In genomic region chr8:117929606-117930005, GRCm38 (mm10) we compare ENCODE assay signal across 31 mouse cellular contexts.
DNase-seq lines count a peak whose midpoint lies in the region; ATAC-seq lines count a peak whose summit lies in the region.
"Had no signal": no experiment of that assay in that cellular context is flagged by ENCODE, and none has a peak within 500 bp of the region (broad histone marks: within the 10 kb centered on the region; RNA-seq: fewer than 3 reads in every experiment).

No protein-coding gene starts in this region.

- no peaks in the 10 kb centered on the region for H3K27me3 ChIP-seq in embryonic facial prominence, embryonic 14.5 days (replicated peaks; ENCODE audit: control insufficient read depth, insufficient read depth, low read length)
- H3K27me3 ChIP-seq in embryonic facial prominence, embryonic 10.5 days (replicated peaks; ENCODE audit: low read depth, poor library complexity, severe bottlenecking): 0 out of 2 replicates have a peak, but pooled peaks cover 6% of the 10 kb centered on the region
- no peaks in the 10 kb centered on the region for H3K27me3 ChIP-seq in neural tube, embryonic 11.5 days (ENCODE audit: control insufficient read depth, insufficient read depth, low read length)
- H3K27me3 ChIP-seq: liver, embryonic 12.5 days; megakaryocyte, embryonic 14.5 days had no signal

- H3K4me2 ChIP-seq in embryonic facial prominence, embryonic 14.5 days (ENCODE audit: low read depth, low read length): no peak overlapping the region
- H3K4me2 ChIP-seq in neural tube, embryonic 11.5 days (ENCODE audit: low read depth): no peak overlapping the region
- H3K4me2 ChIP-seq: heart, embryonic 13.5 days; hindbrain, embryonic 14.5 days; kidney, embryonic 15.5 days; liver, embryonic 12.5 days; midbrain, embryonic 13.5 days had no signal

- DNase-seq in embryonic facial prominence, embryonic 14.5 days (ENCODE audit: low spot score): peak; percentile 10
- no peak for DNase-seq in embryonic facial prominence, embryonic 10.5 days (ENCODE audit: low spot score)
- DNase-seq in neural tube, embryonic 11.5 days (ENCODE audit: low spot score): peak; percentile 25
- DNase-seq in neural tube, embryonic 10.5 days (ENCODE audit: extremely low spot score, low spot score): no peak
- peak; percentile 38 for DNase-seq in mesoderm, embryonic 11.5 days (ENCODE audit: low read depth, low spot score)
- peak; percentile 70 for DNase-seq in retina, postnatal 1 day
- no peak for DNase-seq in layer of hippocampus, postnatal 36 days
- DNase-seq in gastrocnemius, postnatal 14 days: no peak
- DNase-seq: adrenal gland, postnatal 10 days; cerebellum, adult 11 months; cerebellum, adult 9-10 months; cerebellum, postnatal 36 days; gastrocnemius, postnatal 36 days; heart, adult 2 months; heart, postnatal 10 days; kidney, adult 11 months; kidney, postnatal 25 days; liver, postnatal 0 days; lung, postnatal 4 days; right cerebral cortex, postnatal 25 days; spleen, adult 18-20 months; thymus, postnatal 14 days had no signal

- H3K9ac ChIP-seq in embryonic facial prominence, embryonic 14.5 days (ENCODE audit: low read depth, low read length): no peak overlapping the region
- H3K9ac ChIP-seq in neural tube, embryonic 11.5 days (ENCODE audit: low read length): no peak overlapping the region
- H3K9ac ChIP-seq: heart, embryonic 13.5 days; hindbrain, embryonic 14.5 days; kidney, embryonic 15.5 days; liver, embryonic 12.5 days; liver, postnatal 0 days; midbrain, embryonic 13.5 days had no signal

- no peak for ATAC-seq in embryonic facial prominence, embryonic 14.5 days (ENCODE audit: low read depth)
- ATAC-seq in neural tube, embryonic 11.5 days (ENCODE audit: insufficient read depth, low FRiP score, low TSS enrichment): peak; percentile 74
- ATAC-seq: inflammation-experienced regulatory T-cells, adult 6 months; liver, embryonic 12.5 days; liver, postnatal 0 days; midbrain, embryonic 13.5 days had no signal

- no peaks in the 10 kb centered on the region for H3K36me3 ChIP-seq in embryonic facial prominence, embryonic 14.5 days (ENCODE audit: control insufficient read depth, insufficient read depth, low read length)
- no peaks in the 10 kb centered on the region for H3K36me3 ChIP-seq in embryonic facial prominence, embryonic 10.5 days (replicated peaks)
- no peaks in the 10 kb centered on the region for H3K36me3 ChIP-seq in neural tube, embryonic 11.5 days (ENCODE audit: control insufficient read depth, insufficient read depth, low read length)
- H3K36me3 ChIP-seq: G1E; heart, embryonic 13.5 days; kidney, embryonic 15.5 days; liver, embryonic 12.5 days; midbrain, embryonic 13.5 days had no signal

- no peak overlapping the region for H3K4me3 ChIP-seq in embryonic facial prominence, embryonic 14.5 days (ENCODE audit: low read depth, low read length)
- no peak overlapping the region for H3K4me3 ChIP-seq in embryonic facial prominence, embryonic 10.5 days
- H3K4me3 ChIP-seq in neural tube, embryonic 11.5 days (ENCODE audit: low read depth, low read length): no peak overlapping the region
- H3K4me3 ChIP-seq: heart, adult 2 months; heart, embryonic 13.5 days; kidney, embryonic 15.5 days; left cerebral cortex, adult 2 months; liver, embryonic 12.5 days; megakaryocyte, embryonic 14.5 days; midbrain, embryonic 13.5 days had no signal

- no peaks in the 10 kb centered on the region for H3K9me3 ChIP-seq in embryonic facial prominence, embryonic 14.5 days (ENCODE audit: control insufficient read depth, low read length)
- H3K9me3 ChIP-seq in embryonic facial prominence, embryonic 10.5 days: no peaks in the 10 kb centered on the region
- no peaks in the 10 kb centered on the region for H3K9me3 ChIP-seq in neural tube, embryonic 11.5 days (ENCODE audit: control insufficient read depth, low read length)
- H3K9me3 ChIP-seq: heart, embryonic 13.5 days; kidney, embryonic 15.5 days; liver, embryonic 12.5 days; midbrain, embryonic 13.5 days had no signal

- no peak overlapping the region for H3K27ac ChIP-seq in embryonic facial prominence, embryonic 14.5 days (replicated peaks; ENCODE audit: low read depth, low read length)
- no peak overlapping the region for H3K27ac ChIP-seq in embryonic facial prominence, embryonic 10.5 days (replicated peaks)
- no peak overlapping the region for H3K27ac ChIP-seq in neural tube, embryonic 11.5 days (ENCODE audit: low read depth, low read length)
- H3K27ac ChIP-seq: heart, adult 2 months; heart, embryonic 13.5 days; hindbrain, embryonic 14.5 days; kidney, embryonic 15.5 days; left cerebral cortex, adult 2 months; liver, embryonic 12.5 days; midbrain, embryonic 13.5 days had no signal

- intact Hi-C loops in gastrocnemius, postnatal 14 days (cut with DNase I; ENCODE audit: low total_unique reads): loop anchor here (10.0 kb wide), 1 partner anchor 925 kb away; no protein-coding TSS in a partner anchor

- 62% methylated on average over 12 of the region's 12 CpGs for WGBS in embryonic facial prominence, embryonic 14.5 days
- 66% methylated on average over 12 of the region's 12 CpGs for WGBS in embryonic facial prominence, embryonic 10.5 days
- WGBS in neural tube, embryonic 11.5 days: 22% methylated on average over 12 of the region's 12 CpGs

- H3K4me1 ChIP-seq in embryonic facial prominence, embryonic 14.5 days (ENCODE audit: control insufficient read depth, insufficient read depth, low read length): no peaks in the 10 kb centered on the region
- H3K4me1 ChIP-seq in embryonic facial prominence, embryonic 10.5 days: 0 out of 2 replicates have a peak, but pooled peaks cover 5% of the 10 kb centered on the region
- H3K4me1 ChIP-seq in neural tube, embryonic 11.5 days (ENCODE audit: control insufficient read depth, insufficient read depth, low read length): 0 out of 2 replicates have a peak, but pooled peaks cover 2% of the 10 kb centered on the region
- H3K4me1 ChIP-seq: kidney, embryonic 15.5 days; liver, embryonic 12.5 days; megakaryocyte, embryonic 14.5 days had no signal

Comparison
In these comparisons a context has a peak if more than half of its experiments do, and no peak if none do; other contexts are left out.
1. DNase-seq: peak in embryonic facial prominence, embryonic 14.5 days (single experiment), neural tube, embryonic 11.5 days (single experiment), mesoderm, embryonic 11.5 days (single experiment) and retina, postnatal 1 day (single experiment); none in embryonic facial prominence, embryonic 10.5 days (single experiment), neural tube, embryonic 10.5 days (single experiment), layer of hippocampus, postnatal 36 days (0 of 2) and gastrocnemius, postnatal 14 days (single experiment).